ENCODE assay signal across 19 mouse cellular contexts in genomic region chr9:75858161-75858560, GRCm38 (mm10).
DNase-seq lines count a peak whose midpoint lies in the region; ATAC-seq and TF ChIP-seq lines count a peak whose summit lies in the region.
"Had no signal": no experiment of that assay in that cellular context is flagged by ENCODE, and none has a peak within 500 bp of the region (broad histone marks: within the 10 kb centered on the region; RNA-seq: fewer than 3 reads in every experiment).

No protein-coding gene starts in this region.

- H3K36me3 ChIP-seq in lung, embryonic 15.5 days, result no peaks in the 10 kb centered on the region
- H3K36me3 ChIP-seq in lung, postnatal 0 days (ENCODE audit: insufficient read depth, low read length), result no peaks in the 10 kb centered on the region
- H3K36me3 ChIP-seq in myocyte (ENCODE audit: control insufficient read depth, insufficient read depth), result no peaks in the 10 kb centered on the region
- H3K36me3 ChIP-seq: embryonic facial prominence, embryonic 12.5 days; forebrain, embryonic 15.5 days; heart, embryonic 12.5 days; hindbrain, embryonic 15.5 days had no signal

- no peak for TF ChIP-seq EP300 in lung, postnatal 0 days (IDR thresholded peaks at IDR 0.05)

- no peak for ATAC-seq in lung, embryonic 15.5 days (ENCODE audit: borderline replicate concordance, extremely low read depth, low FRiP score, low TSS enrichment)
- no peak for ATAC-seq in lung, postnatal 0 days
- ATAC-seq: activated CD4-positive, CD25-positive, alpha-beta regulatory T cell, adult 4 months; forebrain, embryonic 15.5 days; intestine, embryonic 16.5 days; Patski had no signal

- DNase-seq in gastrocnemius, adult 2 months, result no peak
- no peak for DNase-seq in gastrocnemius, postnatal 10 days
- no peak for DNase-seq in lung, postnatal 0 days (ENCODE audit: low spot score)
- DNase-seq in left cerebral cortex, postnatal 4 days, result no peak
- DNase-seq: adrenal gland, postnatal 25 days; cerebellum, adult 2 months; cerebellum, postnatal 10 days; embryo, embryonic 11 days; gastrocnemius, postnatal 14 days had no signal

- H3K9me3 ChIP-seq in lung, embryonic 15.5 days, result no peaks in the 10 kb centered on the region
- H3K9me3 ChIP-seq in lung, postnatal 0 days (ENCODE audit: low read length), result no peaks in the 10 kb centered on the region
- H3K9me3 ChIP-seq: embryonic facial prominence, embryonic 12.5 days; forebrain, embryonic 15.5 days; heart, embryonic 12.5 days; hindbrain, embryonic 15.5 days had no signal

- H3ac ChIP-seq in myocyte (ENCODE audit: control insufficient read depth, insufficient read length), result no peak overlapping the region

- WGBS in lung, embryonic 15.5 days, result 76% methylated on average over 3 of the region's 3 CpGs
- WGBS in lung, postnatal 0 days, result 75% methylated on average over 3 of the region's 3 CpGs

- no peaks in the 10 kb centered on the region for H3K27me3 ChIP-seq in lung, embryonic 15.5 days
- no peaks in the 10 kb centered on the region for H3K27me3 ChIP-seq in lung, postnatal 0 days (replicated peaks; ENCODE audit: insufficient read depth, low read length)
- H3K27me3 ChIP-seq in myocyte (ENCODE audit: control insufficient read depth, insufficient read depth, insufficient read length), result no peaks in the 10 kb centered on the region
- H3K27me3 ChIP-seq: embryonic facial prominence, embryonic 12.5 days; forebrain, embryonic 15.5 days; heart, embryonic 12.5 days; hindbrain, embryonic 15.5 days; Patski had no signal

- H3K9ac ChIP-seq in lung, embryonic 15.5 days, result no peak overlapping the region
- H3K9ac ChIP-seq in lung, postnatal 0 days (replicated peaks; ENCODE audit: low read depth), result no peak overlapping the region
- H3K9ac ChIP-seq: embryonic facial prominence, embryonic 12.5 days; forebrain, embryonic 15.5 days; heart, embryonic 12.5 days; hindbrain, embryonic 15.5 days had no signal

- no peak for TF ChIP-seq CTCF in gastrocnemius, adult 2 months (IDR thresholded peaks at IDR 0.05)
- TF ChIP-seq CTCF in lung, postnatal 0 days (IDR thresholded peaks at IDR 0.05), result no peak

- H3K27ac ChIP-seq in gastrocnemius, adult 2 months, result peak overlapping the region; percentile 66
- H3K27ac ChIP-seq in lung, embryonic 15.5 days, result peak overlapping the region; percentile 26; the same call in 1 of the 2 replicates
- no peak overlapping the region for H3K27ac ChIP-seq in lung, postnatal 0 days (ENCODE audit: low read length)
- H3K27ac ChIP-seq in brown adipose tissue, adult 24 weeks (replicated peaks; ENCODE audit: low read depth, low read length), result peak overlapping the region; percentile 51
- H3K27ac ChIP-seq: embryonic facial prominence, embryonic 12.5 days; forebrain, embryonic 15.5 days; hindbrain, embryonic 15.5 days had no signal

- H3K4me3 ChIP-seq in gastrocnemius, adult 2 months, result no peak overlapping the region
- H3K4me3 ChIP-seq in lung, embryonic 15.5 days, result no peak overlapping the region
- H3K4me3 ChIP-seq in lung, postnatal 0 days (ENCODE audit: low read depth, low read length), result no peak overlapping the region
- H3K4me3 ChIP-seq in brown adipose tissue, adult 24 weeks (ENCODE audit: insufficient read depth, low read depth, low read length), result no peak overlapping the region
- no peak overlapping the region for H3K4me3 ChIP-seq in myocyte
- H3K4me3 ChIP-seq: embryonic facial prominence, embryonic 12.5 days; forebrain, embryonic 15.5 days; heart, embryonic 12.5 days; hindbrain, embryonic 15.5 days had no signal

- intact Hi-C loops in gastrocnemius, adult 2 months (cut with DNase I), result no loop called here
- intact Hi-C loops in left cerebral cortex, postnatal 4 days (cut with DNase I), result no loop called here

- TF ChIP-seq POLR2A in myocyte (IDR thresholded peaks at IDR 0.05; ENCODE audit: insufficient read length, low read depth), result no peak

- H3K4me2 ChIP-seq in lung, embryonic 15.5 days, result no peak overlapping the region
- no peak overlapping the region for H3K4me2 ChIP-seq in lung, postnatal 0 days (replicated peaks; ENCODE audit: low read depth, low read length)
- peak overlapping the region; percentile 21 for H3K4me2 ChIP-seq in myocyte (ENCODE audit: low read depth)
- H3K4me2 ChIP-seq: embryonic facial prominence, embryonic 12.5 days; forebrain, embryonic 15.5 days; heart, embryonic 12.5 days; hindbrain, embryonic 15.5 days had no signal

- H3K79me2 ChIP-seq in myocyte (ENCODE audit: control insufficient read depth, insufficient read depth), result no peaks in the 10 kb centered on the region

- no peaks in the 10 kb centered on the region for H3K4me1 ChIP-seq in lung, embryonic 15.5 days
- H3K4me1 ChIP-seq in lung, postnatal 0 days (ENCODE audit: insufficient read depth, low read depth, low read length), result no peaks in the 10 kb centered on the region
- H3K4me1 ChIP-seq in brown adipose tissue, adult 24 weeks (ENCODE audit: control insufficient read depth, insufficient read depth, insufficient read length, low read length), result no peaks in the 10 kb centered on the region
- H3K4me1 ChIP-seq: forebrain, embryonic 15.5 days; hindbrain, embryonic 15.5 days had no signal

TF ChIP-seq in myocyte, 11 proteins besides CTCF, POLR2A, EP300 and RAD21:
- TF ChIP-seq REST (IDR thresholded peaks at IDR 0.05; ENCODE audit: insufficient read depth, insufficient read length), result no peak
- no peak for TF ChIP-seq POLR2AphosphoS2 (IDR thresholded peaks at IDR 0.05; ENCODE audit: insufficient read length, low read depth)
- TF ChIP-seq MYOD1 (IDR thresholded peaks at IDR 0.05; ENCODE audit: control insufficient read depth in 1 of 3, insufficient read length in 2 of 3, low read depth in 2 of 3), result no peak
- TF ChIP-seq E2F4 (IDR thresholded peaks at IDR 0.05; ENCODE audit: insufficient read depth), result no peak
- no peak for TF ChIP-seq TCF3 (IDR thresholded peaks at IDR 0.05; ENCODE audit: insufficient read length, low read depth)
- no peak for TF ChIP-seq CEBPB (IDR thresholded peaks at IDR 0.05; ENCODE audit: insufficient read depth, poor library complexity, severe bottlenecking)
- no peak for TF ChIP-seq SRF (IDR thresholded peaks at IDR 0.05; ENCODE audit: control insufficient read depth, insufficient read length, low read depth)
- TF ChIP-seq USF1 (IDR thresholded peaks at IDR 0.05; ENCODE audit: low read depth), result no peak
